Mouse (Mus musculus): ENCODE results near the gene Rasgef1c. TPM values are rescaled to one million over a fixed set of nuclear protein-coding genes. Genes with fewer than 3 reads are reported as not detected.

The Rasgef1c gene
- total RNA-seq, 1 experiment from 2014 or later: 0.49 TPM

DNA sequence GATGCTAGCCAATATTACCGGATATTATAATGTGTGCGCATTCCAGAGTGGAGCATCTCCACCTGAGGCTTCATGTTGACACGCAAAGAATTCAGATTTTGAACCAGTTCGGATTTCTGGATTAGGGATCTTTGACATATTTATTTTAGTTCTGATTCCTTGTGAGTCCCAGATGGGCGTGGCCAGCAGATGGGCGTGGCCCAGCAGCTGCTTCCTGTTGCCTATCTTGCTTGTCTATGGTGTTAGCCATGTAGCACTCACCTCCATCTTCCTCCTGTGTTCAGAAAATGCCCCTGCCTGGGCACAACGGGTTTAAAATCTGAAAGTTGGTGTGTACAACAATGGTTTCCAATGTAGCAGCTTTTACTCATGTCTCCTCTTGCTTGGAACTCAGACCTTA lies 24.5 kb downstream of the Rasgef1c start:
- DNase-seq: no peak

GRCm38 (mm10) chr11:49927169-49927568 lies 25.5 kb downstream of the Rasgef1c start:
- no peak for DNase-seq

GRCm38 (mm10) chr11:49927670-49928069 lies 26.0 kb downstream of the Rasgef1c start:
- DNase-seq: no peak

GRCm38 (mm10) chr11:49931037-49931625 lies 29.5 kb downstream of the Rasgef1c start:
- DNase-seq: peak; percentile 45

GRCm38 (mm10) chr11:49931853-49932252 lies 30.2 kb downstream of the Rasgef1c start:
- peak; percentile 23 for DNase-seq

- no peak for DNase-seq
Measured at GRCm38 (mm10) chr11:49933811-49934210, 32.2 kb downstream of the Rasgef1c start.

GRCm38 (mm10) chr11:49934322-49934721 lies 32.7 kb downstream of the Rasgef1c start:
- DNase-seq: no peak

GRCm38 (mm10) chr11:49936458-49936857 lies 34.8 kb downstream of the Rasgef1c start:
- no peak for DNase-seq

- no peak for DNase-seq
Measured at GRCm38 (mm10) chr11:49937779-49938178, 36.1 kb downstream of the Rasgef1c start.

DNA sequence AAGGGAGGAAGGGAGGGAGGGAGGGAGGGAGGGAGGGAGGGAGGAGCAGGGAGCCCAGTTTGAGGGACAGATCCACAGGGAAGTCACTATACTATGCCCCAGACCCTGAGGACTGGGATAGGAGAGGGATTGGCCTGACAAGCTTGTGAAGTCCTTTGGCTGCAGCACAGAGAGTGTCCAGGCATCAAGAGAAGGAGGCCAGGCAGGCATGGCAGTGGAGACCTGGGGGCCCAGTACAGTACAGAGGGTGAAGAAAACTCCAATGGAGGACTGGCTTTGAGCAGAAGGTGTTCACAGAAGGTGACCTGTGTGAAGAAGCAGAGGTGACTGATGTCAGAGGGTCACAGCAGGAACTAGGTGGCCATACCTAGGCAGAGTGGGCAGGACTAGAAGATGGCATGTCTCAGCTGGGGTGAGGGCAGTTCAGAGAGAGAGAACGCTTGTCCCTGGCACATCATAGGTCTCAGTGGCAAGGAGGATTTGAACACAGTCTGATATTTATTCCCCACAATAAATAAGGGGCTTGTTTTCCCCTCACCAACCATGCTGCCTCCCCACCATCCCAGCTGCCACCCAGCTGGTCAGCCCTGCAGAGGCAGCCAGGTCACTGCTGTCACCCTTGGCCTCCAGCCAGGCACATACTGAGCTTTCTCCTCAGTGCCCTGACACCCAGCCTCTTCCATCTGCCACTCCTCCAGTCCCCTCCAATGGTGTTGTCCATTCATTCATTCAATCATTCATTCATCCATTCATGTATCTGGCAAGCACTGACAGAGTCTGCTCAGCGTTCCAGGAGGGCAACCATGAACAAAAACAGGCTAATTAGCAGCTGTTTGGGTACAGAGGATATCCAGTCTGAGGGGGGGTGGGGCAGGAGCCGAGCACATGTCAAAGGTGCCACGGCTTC lies 36.9 kb downstream of the Rasgef1c start:
- DNase-seq: peak; percentile 40

GRCm38 (mm10) chr11:49942841-49943240 lies 41.2 kb downstream of the Rasgef1c start:
- DNase-seq: no peak

DNA sequence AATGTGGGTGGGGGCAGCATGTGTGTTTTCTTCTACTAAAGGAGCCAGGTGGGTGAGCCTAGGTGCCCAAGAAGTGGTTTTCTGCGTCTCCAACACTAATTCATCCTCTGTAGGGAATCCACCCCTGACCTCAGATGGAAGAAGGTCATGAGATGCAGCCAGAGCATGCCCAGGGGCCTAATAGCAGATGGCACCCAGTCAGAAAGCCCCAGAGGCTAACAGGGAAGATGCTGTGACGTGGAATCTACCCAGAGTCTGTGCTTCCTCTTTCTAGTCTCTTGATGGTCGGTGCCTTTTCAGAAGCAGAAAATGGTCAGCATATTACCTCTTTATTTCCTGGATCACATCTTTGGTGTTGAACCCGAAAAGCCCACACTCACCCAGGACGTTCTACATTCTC lies 42.3 kb downstream of the Rasgef1c start:
- DNase-seq: no peak

- no peak for DNase-seq
Measured at GRCm38 (mm10) chr11:49945726-49946125, 44.1 kb downstream of the Rasgef1c start.

DNA sequence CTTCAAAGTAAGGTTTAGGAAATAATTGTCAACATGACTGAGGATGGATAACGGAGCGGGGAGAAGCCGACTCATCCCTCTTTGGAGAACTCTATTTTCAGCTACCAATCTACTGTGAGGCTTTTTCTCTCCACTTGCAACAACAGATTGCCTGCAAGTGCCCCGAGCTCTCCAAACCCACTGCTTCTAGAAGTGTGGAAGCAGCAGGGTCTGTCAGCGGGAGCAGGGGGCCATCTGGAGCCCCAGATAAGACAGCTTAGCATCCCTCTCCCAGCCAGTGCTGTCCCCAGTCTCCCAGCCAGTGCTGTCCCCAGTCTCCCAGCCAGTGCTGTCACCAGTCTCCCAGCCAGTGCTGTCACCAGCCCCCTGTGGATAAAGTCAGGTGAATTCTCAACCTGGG lies 48.2 kb downstream of the Rasgef1c start:
- no peak for DNase-seq

- DNase-seq: no peak
Measured at GRCm38 (mm10) chr11:49953616-49954015, 52.0 kb downstream of the Rasgef1c start.

DNA sequence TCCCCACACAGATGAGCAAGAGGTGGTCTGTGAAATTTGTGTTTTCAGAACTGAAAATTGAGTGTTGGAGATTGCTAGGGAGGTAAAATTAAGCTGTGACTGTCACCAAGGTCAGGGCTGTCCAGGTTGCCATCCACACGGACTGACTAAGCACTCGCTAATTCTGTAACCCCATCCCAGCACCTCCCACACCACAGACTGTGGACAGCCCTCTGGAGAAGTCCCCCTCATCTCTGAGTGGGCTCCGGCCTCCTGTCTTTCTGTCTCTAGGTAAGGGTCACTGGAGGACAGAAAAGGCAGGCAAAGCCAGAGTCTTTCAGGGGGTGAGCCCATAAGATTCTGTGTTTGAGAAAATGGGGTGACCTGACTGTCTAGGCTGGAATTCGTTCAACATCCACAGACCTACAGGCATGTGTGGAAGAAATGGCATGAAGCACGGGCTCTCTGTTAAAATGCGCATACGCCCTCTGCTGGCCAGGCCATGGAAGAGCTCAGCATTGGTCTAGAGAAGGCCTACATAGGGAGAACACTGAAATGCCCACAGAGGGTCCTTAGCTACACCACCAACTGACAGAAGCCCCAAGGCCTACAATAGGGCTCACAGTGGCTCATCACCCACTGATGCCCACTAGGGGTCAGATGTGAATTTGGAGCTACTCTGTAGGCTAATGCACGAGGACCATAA lies 54.1 kb downstream of the Rasgef1c start:
- peak; percentile 77 for DNase-seq

- no peak for DNase-seq
Measured at GRCm38 (mm10) chr11:49958017-49958416, 56.4 kb downstream of the Rasgef1c start.

DNA sequence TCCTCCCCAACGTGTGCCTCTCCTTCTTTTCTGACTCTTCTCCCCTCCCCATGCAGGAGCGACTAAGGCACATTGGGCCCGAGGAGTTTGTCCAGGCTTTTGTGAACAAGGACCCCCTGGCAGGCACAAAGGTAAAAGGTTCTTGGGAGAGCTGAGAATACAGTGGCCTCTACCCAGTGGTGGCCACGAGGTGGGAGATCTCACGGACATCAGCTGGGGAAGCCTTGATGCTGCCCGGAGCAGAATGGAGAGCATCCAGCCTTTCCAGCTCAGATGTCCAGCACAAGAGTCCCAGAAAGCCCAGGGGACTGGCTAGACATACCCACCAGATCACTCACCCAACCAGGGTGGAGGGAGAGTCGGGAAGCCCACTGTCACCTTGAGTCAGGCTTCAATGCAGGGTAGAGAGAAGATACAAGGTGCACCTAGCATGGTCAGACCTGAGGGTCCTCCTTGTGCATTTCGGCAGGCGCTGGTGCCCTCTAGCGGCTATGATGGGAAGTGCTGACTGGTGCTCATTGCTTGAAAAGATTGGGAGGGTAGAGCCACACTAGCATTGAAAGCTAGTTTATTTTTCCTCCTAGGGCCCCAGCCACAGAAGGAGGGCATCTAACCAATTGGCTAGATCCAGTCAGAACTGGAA lies 59.6 kb downstream of the Rasgef1c start:
- DNase-seq: peak; percentile 57

GRCm38 (mm10) chr11:49965320-49965719 lies 63.7 kb downstream of the Rasgef1c start:
- no peak for DNase-seq

GRCm38 (mm10) chr11:49969692-49970091 lies 68.1 kb downstream of the Rasgef1c start:
- DNase-seq: no peak

GRCm38 (mm10) chr11:49973657-49974340 lies 72.2 kb downstream of the Rasgef1c start:
- no peak for DNase-seq

- no peak for DNase-seq
Measured at GRCm38 (mm10) chr11:49974675-49975074, 73.0 kb downstream of the Rasgef1c start.
